Mouse (Mus musculus) duodenum, adult 2 months (tissue): Measurements from ENCODE around the gene Pip5k1a. TPM values are rescaled to one million over a fixed set of nuclear protein-coding genes. Genes with fewer than 3 reads are reported as not detected.

ENCODE experiments used
- polyA plus RNA-seq: library from polyadenylated mRNA; depleted of rRNA; stranded (reverse); fragments of >200 nt; gene quantifications from 2 replicates; pipeline ENCODE4 v1.2.3, GENCODE M21; 2012; ENCODE audit warnings: low replicate concordance; rRNA removed

The Pip5k1a gene
- polyA plus RNA-seq = 9.6 and 12.5 TPM in 2 replicates

DNA sequence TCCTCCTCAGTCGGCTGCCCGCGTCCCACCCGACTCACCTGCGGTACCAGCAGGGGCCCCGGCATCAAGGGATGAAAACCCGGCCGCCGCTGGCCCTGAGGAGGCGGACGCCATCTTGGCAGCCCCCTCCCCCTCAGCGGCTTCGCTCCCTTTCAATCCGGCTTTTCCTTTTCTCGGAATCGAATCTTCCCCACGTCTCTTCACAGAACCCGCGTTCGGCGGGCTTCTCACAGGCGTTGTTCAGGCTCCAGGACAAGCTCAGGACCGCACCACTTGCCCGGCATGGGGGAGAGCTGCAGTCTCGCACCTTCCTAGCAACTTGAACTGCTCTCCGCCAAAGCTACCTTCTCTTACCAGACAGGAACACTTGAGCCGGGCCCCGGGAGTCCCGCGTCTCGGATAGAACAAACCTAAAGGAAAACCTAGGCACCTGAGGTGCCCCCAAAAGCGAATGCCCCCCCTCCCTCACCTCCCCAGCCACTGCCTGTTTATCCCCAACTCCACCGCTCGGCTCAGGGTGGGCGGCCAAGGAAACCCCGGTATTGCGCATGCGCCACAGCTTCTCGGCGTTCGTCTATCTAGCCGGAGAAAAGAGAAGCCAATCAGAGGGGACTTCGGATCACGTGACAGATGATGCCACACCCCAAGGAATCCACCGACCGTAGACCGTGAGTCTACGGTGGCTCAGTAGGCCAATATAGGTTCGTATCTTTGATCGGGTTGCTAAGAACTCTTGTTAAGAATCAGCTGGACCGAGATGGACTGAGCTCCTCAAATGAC lies at the start of gene Pip5k1a:
Gene Pip5k1a (minus strand): TSS at position 593 of the 780 bp plus-strand sequence.

DNA sequence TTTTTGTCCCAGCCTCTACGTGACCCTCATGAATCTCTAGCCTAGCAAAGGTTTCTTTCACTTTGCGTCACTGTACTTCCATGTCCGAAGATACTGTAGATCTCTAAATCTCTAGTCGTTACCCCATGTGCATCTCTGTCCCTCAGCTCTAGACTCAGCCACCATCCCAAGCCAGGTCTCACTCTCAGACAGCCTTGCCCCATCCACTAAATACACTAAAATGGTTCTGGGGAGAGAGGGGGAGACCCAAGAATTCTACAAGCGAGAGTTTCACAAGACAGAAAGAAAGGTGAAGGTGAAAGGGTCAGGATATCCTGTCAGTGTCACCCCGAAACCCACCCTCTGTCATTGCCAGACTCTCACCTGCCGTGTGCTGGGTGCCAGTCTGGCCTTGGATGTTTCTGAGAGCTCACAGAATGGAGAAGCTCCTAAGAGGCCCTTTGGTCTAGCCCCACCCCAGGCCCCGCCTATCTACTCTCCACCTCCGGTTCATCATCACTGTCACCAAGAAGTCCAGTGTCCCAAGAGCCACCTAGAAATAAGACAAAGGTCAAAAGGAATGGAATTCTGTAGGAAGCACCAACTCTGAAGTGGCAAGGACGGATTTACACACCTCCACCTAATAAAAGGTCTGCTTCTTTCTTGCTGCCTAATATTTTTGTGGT lies 35.4 kb upstream of the Pip5k1a start, which contains the start of gene Tnfaip8l2:
Gene Tnfaip8l2 (minus strand): TSS at position 409 of the 665 bp plus-strand sequence.

DNA sequence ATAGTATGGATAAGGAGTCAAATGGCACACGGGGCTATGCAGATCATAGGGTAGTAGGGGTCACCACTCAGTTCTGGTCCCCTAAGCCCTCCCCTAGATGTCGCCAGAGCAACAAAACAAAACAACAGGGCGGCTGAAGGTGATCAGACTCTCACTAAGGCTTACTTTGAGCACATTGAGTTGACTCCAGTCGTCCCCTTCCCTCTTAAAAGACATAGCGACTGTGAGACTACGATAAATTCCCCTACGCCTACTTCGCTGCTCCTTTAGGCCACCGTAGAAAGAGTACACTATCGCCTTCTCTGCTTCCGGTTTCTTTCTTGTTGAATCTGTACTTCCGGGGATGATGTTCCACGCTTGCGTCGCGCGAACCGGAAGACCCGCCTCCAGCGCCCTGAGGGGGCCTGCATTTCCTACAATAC lies 27.0 kb upstream of the Pip5k1a start, which contains the start of the genes Scnm1 and Lysmd1:
Gene Scnm1 (minus strand): TSS at position 332 of the 422 bp plus-strand sequence.
Gene Lysmd1 (plus strand): TSS at position 409 of the 422 bp plus-strand sequence.

GRCm38 (mm10) chr3:95124246-95124645 lies 17.5 kb upstream of the Pip5k1a start, which contains the start of gene Tmod4:
Tmod4 (plus strand) TSS chr3:95124476.

GRCm38 (mm10) chr3:95110911-95111726 lies 4.4 kb upstream of the Pip5k1a start, which contains the start of gene Vps72:
Vps72 (plus strand) TSS chr3:95111022.

GRCm38 (mm10) chr3:95042166-95042837 lies 64.4 kb downstream of the Pip5k1a start, which contains the start of gene Psmd4:
Psmd4 (minus strand) TSS chr3:95042614.

GRCm38 (mm10) chr3:95015337-95015872 lies 91.3 kb downstream of the Pip5k1a start, which contains the start of gene Zfp687:
Zfp687 (minus strand) TSS chr3:95015448.

Other genes starting within 250 kb of the Pip5k1a start
- gene Psmb4, start 220.0 kb downstream of the Pip5k1a start, polyA plus RNA-seq = 151 and 251 TPM in 2 replicates
- 67.4 and 71.6 TPM in 2 replicates for gene Selenbp1, start 173.9 kb downstream of the Pip5k1a start, polyA plus RNA-seq
- 2.6 and 6.6 TPM in 2 replicates for gene Rfx5, start 152.9 kb downstream of the Pip5k1a start, polyA plus RNA-seq
- gene Pi4kb, start 132.2 kb downstream of the Pip5k1a start, polyA plus RNA-seq = 11.2 and 12.0 TPM in 2 replicates
- 14.2 and 17.2 TPM in 2 replicates for gene Zfp687, start 91.5 kb downstream of the Pip5k1a start, polyA plus RNA-seq
- gene Psmd4, start 64.3 kb downstream of the Pip5k1a start, polyA plus RNA-seq = 70.8 and 87.2 TPM in 2 replicates
- gene Vps72, start 4.1 kb upstream of the Pip5k1a start, polyA plus RNA-seq = 57.0 and 58.5 TPM in 2 replicates
- 0.53 and 1.1 TPM in 2 replicates for gene Tmod4, start 17.5 kb upstream of the Pip5k1a start, polyA plus RNA-seq
- gene Scnm1, start 27.1 kb upstream of the Pip5k1a start, polyA plus RNA-seq = 18.5 and 29.5 TPM in 2 replicates
- 2.8 and 6.1 TPM in 2 replicates for gene Lysmd1, start 27.2 kb upstream of the Pip5k1a start, polyA plus RNA-seq
- 4.9 and 25.2 TPM in 2 replicates for gene Tnfaip8l2, start 35.4 kb upstream of the Pip5k1a start, polyA plus RNA-seq
- gene Sema6c, start 53.5 kb upstream of the Pip5k1a start, polyA plus RNA-seq = 3.7 and 5.7 TPM in 2 replicates
- 2.7 and 3.5 TPM in 2 replicates for gene Gabpb2, start 111.0 kb upstream of the Pip5k1a start, polyA plus RNA-seq
- 49.3 and 60.2 TPM in 2 replicates for gene Cdc42se1, start 121.8 kb upstream of the Pip5k1a start, polyA plus RNA-seq
- 16.1 and 25.0 TPM in 2 replicates for gene Mllt11, start 125.2 kb upstream of the Pip5k1a start, polyA plus RNA-seq
- gene Gm128, start 134.7 kb upstream of the Pip5k1a start, polyA plus RNA-seq = 0.14 and 0.21 TPM in 2 replicates
- 0.19 and 0.68 TPM in 2 replicates for gene Bnipl, start 144.3 kb upstream of the Pip5k1a start, polyA plus RNA-seq
- gene Mindy1, start 174.4 kb upstream of the Pip5k1a start, polyA plus RNA-seq = 64.0 and 83.7 TPM in 2 replicates
- 5.3 and 8.0 TPM in 2 replicates for gene Prune1, start 175.1 kb upstream of the Pip5k1a start, polyA plus RNA-seq
- gene Anxa9, start 200.2 kb upstream of the Pip5k1a start, polyA plus RNA-seq = 0.54 and 0.81 TPM in 2 replicates
- 39.3 and 45.5 TPM in 2 replicates for gene Cers2, start 207.9 kb upstream of the Pip5k1a start, polyA plus RNA-seq